Mouse (Mus musculus): ENCODE data around the gene Brix1.

GRCm38 (mm10) chr15:10441493-10441892 is 44.3 kb downstream of the Brix1 start:
- no peak for TF ChIP-seq CTCF (IDR thresholded peaks at IDR 0.05 in 2 of 3, conservative IDR thresholded peaks at IDR 0.05 in 1 of 3; ENCODE audit: control insufficient read depth in 1 of 3, insufficient read depth in 1 of 3, low read depth in 2 of 3, low read length in 3 of 3, poor library complexity in 1 of 3, severe bottlenecking in 1 of 3)
- no peak for TF ChIP-seq POLR2A (IDR thresholded peaks at IDR 0.05; ENCODE audit: control insufficient read depth in 1 of 2, insufficient read depth in 1 of 2, low read depth in 1 of 2, low read length in 2 of 2, poor library complexity in 1 of 2)
- no peak for TF ChIP-seq TBP (IDR thresholded peaks at IDR 0.05; ENCODE audit: low read depth, low read length)
- no peak for TF ChIP-seq MAZ (IDR thresholded peaks at IDR 0.05; ENCODE audit: low read depth, low read length)
- no peak for TF ChIP-seq TCF12 (IDR thresholded peaks at IDR 0.05; ENCODE audit: low read depth, low read length)
- no peak for TF ChIP-seq JUND (IDR thresholded peaks at IDR 0.05; ENCODE audit: low read depth, low read length)

All from MEL (cell line).